Mouse (Mus musculus) liver, adult (tissue): ENCODE measurements at regions not wholly inside any gene's neighbourhood (a gene's known extent, or its start where the extent isn't known, plus 50 kb on each side); places are given as distances from the start of the nearest gene placed in this dataset.

Experiments used
- GATA4 ChIP-seq: IDR thresholded peaks from 2 replicates; pipeline ENCODE4 v1.6.1; 2014; ENCODE audit warnings: mild to moderate bottlenecking, low read length; ENCODE audit not compliant: insufficient replicate concordance

GRCm38 (mm10) chr8:7827811-7828210, 833.2 kb downstream of the Efnb2 start:
- no peak for TF ChIP-seq GATA4

DNA sequence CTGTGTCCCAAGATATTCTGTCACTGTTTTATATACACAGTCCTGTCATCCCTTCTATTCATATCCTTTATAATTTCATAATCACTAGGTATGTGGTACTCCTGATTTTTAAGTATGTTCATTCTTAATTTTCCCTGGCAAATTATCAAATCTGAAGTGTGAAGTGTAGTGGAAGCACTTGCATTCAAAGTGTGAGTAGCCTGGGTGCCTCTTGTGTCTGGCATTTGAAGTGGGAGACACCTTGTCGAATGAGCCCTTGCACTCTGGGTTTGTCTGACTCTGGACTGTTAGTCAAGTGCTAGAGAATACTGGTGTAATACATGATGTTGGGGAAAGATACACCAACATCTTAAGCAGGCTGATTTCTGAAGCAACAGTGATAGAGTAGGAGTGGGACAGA, 852.6 kb downstream of the Efnb2 start:
- TF ChIP-seq GATA4: no peak

GRCm38 (mm10) chr8:7799221-7799620, 861.8 kb downstream of the Efnb2 start:
- TF ChIP-seq GATA4: no peak

GRCm38 (mm10) chr8:7796156-7796555, 864.9 kb downstream of the Efnb2 start:
- no peak for TF ChIP-seq GATA4

GRCm38 (mm10) chr8:7763820-7764219, 897.2 kb downstream of the Efnb2 start:
- no peak for TF ChIP-seq GATA4

- TF ChIP-seq GATA4: no peak
Observed at GRCm38 (mm10) chr8:7760987-7761386, 900.1 kb downstream of the Efnb2 start.

GRCm38 (mm10) chr8:7732726-7733125, 928.3 kb downstream of the Efnb2 start:
- TF ChIP-seq GATA4: no peak

DNA sequence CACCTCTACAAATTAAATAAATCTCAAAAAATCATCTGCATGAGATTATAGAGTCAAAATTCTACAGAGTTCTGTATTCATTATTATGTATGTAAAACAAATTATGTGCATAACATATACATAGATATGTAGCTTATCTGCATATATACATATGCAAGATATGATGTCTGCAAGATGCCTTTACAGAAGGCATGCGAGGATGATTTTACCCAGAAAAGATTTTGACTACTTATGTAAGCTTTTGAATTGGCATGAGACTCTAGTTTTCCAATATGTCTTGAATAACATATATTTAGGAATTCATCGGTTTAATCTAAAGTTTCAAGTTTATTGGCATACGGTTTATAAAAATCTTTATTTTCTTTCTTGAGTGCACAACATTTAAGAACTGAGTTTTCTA, 939.2 kb downstream of the Efnb2 start:
- no peak for TF ChIP-seq GATA4

DNA sequence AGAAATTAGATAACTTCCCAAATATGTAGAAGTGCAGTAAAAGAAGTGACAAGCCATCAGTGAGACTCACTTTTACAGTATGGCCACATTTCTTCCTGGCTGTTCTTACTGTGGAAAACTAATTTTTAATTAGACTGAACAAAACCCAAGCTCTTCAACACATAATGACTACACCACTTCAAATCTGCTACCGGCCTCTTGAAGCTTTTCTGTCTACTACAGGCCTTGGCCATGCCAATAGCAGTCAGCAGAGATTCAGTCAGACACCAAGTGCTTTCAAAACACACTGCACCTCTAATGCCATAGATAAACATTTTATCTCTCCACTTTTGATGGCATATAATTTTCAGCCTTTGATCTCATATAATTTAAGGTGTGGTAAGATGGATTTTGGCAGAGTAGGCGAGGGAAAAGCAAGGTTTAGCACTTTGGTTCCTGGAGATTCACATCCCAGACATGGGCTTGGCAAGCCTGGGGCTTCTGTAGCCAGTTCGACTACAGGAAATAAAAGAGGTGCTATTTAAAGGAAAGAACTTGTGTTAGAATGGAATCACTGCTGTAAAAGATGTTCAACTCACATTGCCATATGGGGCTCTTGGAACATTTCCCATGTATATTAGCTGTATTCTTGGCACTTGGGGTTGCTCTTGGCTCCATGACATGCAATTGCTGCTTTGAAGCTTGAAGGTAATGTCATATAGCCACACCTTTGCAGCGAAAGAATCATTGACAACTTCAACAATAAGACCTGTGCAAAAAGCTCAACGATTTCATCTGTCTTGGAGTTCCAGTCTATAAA, 941.9 kb downstream of the Efnb2 start:
- TF ChIP-seq GATA4: no peak

GRCm38 (mm10) chr8:7710764-7711163, 950.3 kb downstream of the Efnb2 start:
- TF ChIP-seq GATA4: no peak

DNA sequence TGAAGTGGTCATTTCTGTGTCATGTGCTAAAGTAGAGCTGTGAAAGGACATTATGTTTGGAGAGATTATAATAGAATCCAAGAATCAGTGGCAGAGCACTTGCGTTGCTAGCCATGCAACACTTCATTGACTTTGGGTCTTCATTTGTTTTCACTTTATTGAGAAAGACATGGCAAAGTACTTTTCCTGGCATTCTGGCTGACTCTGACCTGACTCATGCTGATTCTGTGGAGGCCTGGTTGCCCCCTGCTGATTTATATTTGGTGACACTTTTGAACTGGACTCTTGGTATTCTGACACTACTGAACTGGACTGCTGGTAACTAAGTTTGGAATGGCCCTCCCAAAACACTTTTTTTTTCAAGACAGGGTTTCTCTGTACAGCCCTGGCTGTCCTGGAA, 951.6 kb downstream of the Efnb2 start:
- no peak for TF ChIP-seq GATA4

DNA sequence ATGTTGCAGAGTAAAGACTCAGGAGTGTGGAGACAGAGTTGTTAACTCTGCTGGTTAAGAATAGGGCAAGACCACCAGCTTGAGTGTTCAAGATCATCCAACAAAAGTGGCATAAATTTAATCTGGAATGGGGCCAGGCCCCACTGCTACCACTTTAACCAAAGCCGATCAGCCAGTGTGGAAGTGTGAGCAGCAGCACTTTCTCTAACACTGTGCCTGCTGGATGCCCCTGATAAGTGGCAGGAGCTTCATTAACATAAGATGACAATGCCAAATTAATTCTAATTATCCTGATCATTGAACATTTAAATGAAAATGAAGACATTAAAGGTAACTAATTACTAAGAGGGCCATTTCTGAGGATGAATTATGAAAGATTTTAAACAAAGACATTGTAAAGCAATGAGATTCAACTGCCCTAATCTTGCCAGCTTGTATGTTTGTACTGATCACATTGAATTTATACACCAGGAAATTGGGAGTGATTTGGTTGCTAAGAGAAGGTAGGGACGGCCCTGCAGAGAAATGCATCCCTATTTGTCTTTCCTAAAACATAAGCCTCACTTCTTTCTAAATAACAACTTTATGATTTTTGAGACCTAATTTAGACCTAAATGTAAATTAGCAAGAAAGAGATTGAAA, 969.6 kb downstream of the Efnb2 start:
- no peak for TF ChIP-seq GATA4

DNA sequence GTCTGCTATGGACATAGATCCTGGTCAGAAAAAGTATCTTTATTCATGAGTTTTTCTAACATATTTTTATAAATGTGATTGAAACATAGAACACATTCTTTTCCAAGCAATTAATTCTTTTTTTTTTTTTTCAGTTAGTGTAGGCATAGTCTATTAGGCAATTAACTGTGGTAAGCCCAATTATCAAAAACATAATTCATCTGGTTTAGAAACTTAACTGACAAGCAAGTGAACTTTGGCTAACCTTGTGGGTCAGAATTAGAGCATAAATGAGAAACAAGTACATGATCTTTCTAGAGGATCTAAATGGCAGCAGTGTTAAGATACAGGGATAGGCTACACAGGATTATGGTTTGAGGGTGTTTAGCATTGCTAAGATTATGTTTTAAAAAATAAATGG, 1007.2 kb downstream of the Efnb2 start:
- no peak for TF ChIP-seq GATA4
